Mouse (Mus musculus): Measurements from ENCODE around the gene Mb.

GRCm38 (mm10) chr15:77078786-77079185 lies 28.3 kb upstream of the Mb start:
- TF ChIP-seq CTCF (IDR thresholded peaks at IDR 0.05; ENCODE audit: control insufficient read depth, insufficient read depth, low read length): no peak
- no peak for TF ChIP-seq POLR2A (IDR thresholded peaks at IDR 0.05; ENCODE audit: borderline replicate concordance, control insufficient read depth, low read depth, low read length)
